Mouse (Mus musculus): ENCODE measurements around the gene Pex14.

GRCm38 (mm10) chr4:149103875-149104561, 4.3 kb upstream of the Pex14 start, which contains the start of gene Dffa:
- TF ChIP-seq CTCF (IDR thresholded peaks at IDR 0.05; ENCODE audit: low read depth, low read length) (no peak), POLR2A (IDR thresholded peaks at IDR 0.05; ENCODE audit: extremely low read depth, insufficient read depth, low read length) (no peak)

All from liver, adult 2 months (tissue).